Mouse (Mus musculus): ENCODE data around the gene Shbg. TPM values are rescaled to one million over a fixed set of nuclear protein-coding genes. Genes with fewer than 3 reads are reported as not detected.

Shbg gene
- polyA plus RNA-seq, 1 experiment, result 0.06 TPM

- no peak for TF ChIP-seq CTCF (IDR thresholded peaks at IDR 0.05; ENCODE audit: extremely low read depth, insufficient read depth, low read length)
- peak; percentile 50; the same call in 1 of the 2 replicates for TF ChIP-seq POLR2A (IDR thresholded peaks at IDR 0.05; ENCODE audit: extremely low read depth, insufficient read depth, low read length)
- peak overlapping the region; percentile 61 for H3K4me3 ChIP-seq (ENCODE audit: insufficient read depth, low read length)
- H3K4me1 ChIP-seq (ENCODE audit: control insufficient read depth, insufficient read depth, low read length), result peaks cover 1% of the 10 kb centered on the region; the same call in 1 of the 2 replicates
- H3K27ac ChIP-seq (ENCODE audit: insufficient read depth, low read length), result peak overlapping the region; percentile 95
Observed at GRCm38 (mm10) chr11:69604795-69605664, 12.7 kb downstream of the Shbg start.

- peaks cover 1% of the 10 kb centered on the region; the same call in 1 of the 2 replicates for H3K4me1 ChIP-seq (ENCODE audit: control insufficient read depth, insufficient read depth, low read length)
- TF ChIP-seq POLR2A (IDR thresholded peaks at IDR 0.05; ENCODE audit: extremely low read depth, insufficient read depth, low read length), result no peak
- no peak for TF ChIP-seq CTCF (IDR thresholded peaks at IDR 0.05; ENCODE audit: extremely low read depth, insufficient read depth, low read length)
- H3K27ac ChIP-seq (ENCODE audit: insufficient read depth, low read length), result peak overlapping the region; percentile 57; the same call in 1 of the 2 replicates
- peak overlapping the region; percentile 61 for H3K4me3 ChIP-seq (ENCODE audit: insufficient read depth, low read length)
Observed at GRCm38 (mm10) chr11:69604347-69604746, 13.4 kb downstream of the Shbg start.

DNA sequence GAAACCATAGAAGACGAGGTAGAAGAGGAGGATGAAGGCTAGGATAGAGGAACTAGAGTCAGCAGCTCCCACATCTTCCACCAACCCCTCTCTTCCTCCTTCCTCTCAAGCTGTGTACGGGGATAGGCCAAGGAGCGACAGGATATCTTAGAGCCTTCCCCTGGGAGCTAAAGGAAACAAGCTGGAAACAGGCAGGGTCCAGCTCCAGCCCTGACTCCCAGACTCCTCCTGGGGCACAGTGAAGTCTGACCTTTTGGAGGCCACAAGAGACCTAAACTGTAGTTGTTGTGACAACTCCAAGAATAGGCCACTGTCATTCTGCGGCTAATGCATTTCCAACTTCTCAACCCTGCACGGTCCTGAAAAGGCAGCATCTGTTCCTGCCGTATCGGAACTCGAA lies 14.2 kb downstream of the Shbg start:
- Histone ChIP-seq H3K27ac (ENCODE audit: insufficient read depth, low read length) (peak overlapping the region; percentile 57; the same call in 1 of the 2 replicates), H3K4me1 (ENCODE audit: control insufficient read depth, insufficient read depth, low read length) (peaks cover 1% of the 10 kb centered on the region; the same call in 1 of the 2 replicates), H3K4me3 (ENCODE audit: insufficient read depth, low read length) (peak overlapping the region; percentile 61)
- TF ChIP-seq CTCF (IDR thresholded peaks at IDR 0.05; ENCODE audit: extremely low read depth, insufficient read depth, low read length) (no peak), POLR2A (IDR thresholded peaks at IDR 0.05; ENCODE audit: extremely low read depth, insufficient read depth, low read length) (no peak)

DNA sequence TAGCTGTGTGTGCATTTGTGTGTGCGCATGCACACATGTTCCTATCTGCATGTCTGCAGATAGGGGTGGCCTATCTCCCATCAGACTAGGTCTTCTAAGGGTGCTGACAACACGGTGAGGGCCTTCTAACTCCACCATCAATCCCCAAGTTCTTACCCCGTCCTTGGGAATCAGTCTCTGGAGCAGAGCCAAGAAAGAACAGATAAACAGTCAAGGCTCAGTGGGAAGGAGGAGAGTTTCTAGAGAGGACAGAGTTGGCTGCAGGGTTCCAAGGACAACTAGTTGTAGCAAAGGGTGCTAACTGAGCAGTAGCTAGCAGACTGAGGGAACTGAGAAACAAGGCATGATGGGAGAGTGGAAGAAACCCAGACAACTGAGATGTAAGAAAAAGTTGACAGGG lies 15.9 kb downstream of the Shbg start:
- Histone ChIP-seq H3K4me1 (ENCODE audit: control insufficient read depth, insufficient read depth, low read length) (peaks cover 1% of the 10 kb centered on the region; the same call in 1 of the 2 replicates), H3K27ac (ENCODE audit: insufficient read depth, low read length) (no peak overlapping the region), H3K4me3 (ENCODE audit: insufficient read depth, low read length) (no peak overlapping the region)
- TF ChIP-seq POLR2A (IDR thresholded peaks at IDR 0.05; ENCODE audit: extremely low read depth, insufficient read depth, low read length) (no peak), CTCF (IDR thresholded peaks at IDR 0.05; ENCODE audit: extremely low read depth, insufficient read depth, low read length) (no peak)

DNA sequence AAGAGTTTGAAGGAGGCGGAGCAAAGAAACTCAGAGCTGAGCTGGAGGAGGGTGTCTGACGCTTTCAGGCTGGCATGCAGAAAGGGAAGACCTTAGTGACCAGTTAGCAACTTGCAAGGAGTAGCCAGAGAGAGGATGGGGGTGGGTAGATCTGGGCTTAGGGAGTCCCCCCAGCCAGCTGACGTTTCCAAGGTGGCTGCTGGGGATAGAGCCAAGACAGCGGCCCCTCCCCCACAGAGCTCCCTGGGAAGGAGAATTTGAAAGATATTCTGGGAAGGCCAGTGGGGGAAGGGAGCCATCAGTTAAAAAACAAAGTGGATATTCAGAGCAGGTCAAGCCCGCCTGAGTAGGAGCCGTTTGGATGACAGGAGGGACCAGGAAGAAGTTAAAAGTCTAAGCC lies 17.6 kb downstream of the Shbg start:
- Histone ChIP-seq H3K4me3 (ENCODE audit: insufficient read depth, low read length) (no peak overlapping the region), H3K4me1 (ENCODE audit: control insufficient read depth, insufficient read depth, low read length) (peaks cover 1% of the 10 kb centered on the region; the same call in 1 of the 2 replicates), H3K27ac (ENCODE audit: insufficient read depth, low read length) (no peak overlapping the region)
- TF ChIP-seq POLR2A (IDR thresholded peaks at IDR 0.05; ENCODE audit: extremely low read depth, insufficient read depth, low read length) (no peak), CTCF (IDR thresholded peaks at IDR 0.05; ENCODE audit: extremely low read depth, insufficient read depth, low read length) (no peak)

GRCm38 (mm10) chr11:69599436-69599835 lies 18.3 kb downstream of the Shbg start:
- TF ChIP-seq CTCF (IDR thresholded peaks at IDR 0.05; ENCODE audit: extremely low read depth, insufficient read depth, low read length) (no peak), POLR2A (IDR thresholded peaks at IDR 0.05; ENCODE audit: extremely low read depth, insufficient read depth, low read length) (no peak)

GRCm38 (mm10) chr11:69594853-69595252 lies 22.9 kb downstream of the Shbg start:
- TF ChIP-seq POLR2A (IDR thresholded peaks at IDR 0.05; ENCODE audit: extremely low read depth, insufficient read depth, low read length), result no peak
- TF ChIP-seq CTCF (IDR thresholded peaks at IDR 0.05; ENCODE audit: extremely low read depth, insufficient read depth, low read length), result no peak
- H3K4me3 ChIP-seq (ENCODE audit: insufficient read depth, low read length), result no peak overlapping the region
- H3K4me1 ChIP-seq (ENCODE audit: control insufficient read depth, insufficient read depth, low read length), result no peaks in the 10 kb centered on the region
- no peak overlapping the region for H3K27ac ChIP-seq (ENCODE audit: insufficient read depth, low read length)

More at GRCm38 (mm10) chr11:69599436-69599835, 18.3 kb downstream of the Shbg start:
- H3K4me1 ChIP-seq (ENCODE audit: control insufficient read depth, insufficient read depth, low read length), result peaks cover 1% of the 10 kb centered on the region; the same call in 1 of the 2 replicates
- H3K4me3 ChIP-seq (ENCODE audit: insufficient read depth, low read length), result no peak overlapping the region
- H3K27ac ChIP-seq (ENCODE audit: insufficient read depth, low read length), result no peak overlapping the region

DNA sequence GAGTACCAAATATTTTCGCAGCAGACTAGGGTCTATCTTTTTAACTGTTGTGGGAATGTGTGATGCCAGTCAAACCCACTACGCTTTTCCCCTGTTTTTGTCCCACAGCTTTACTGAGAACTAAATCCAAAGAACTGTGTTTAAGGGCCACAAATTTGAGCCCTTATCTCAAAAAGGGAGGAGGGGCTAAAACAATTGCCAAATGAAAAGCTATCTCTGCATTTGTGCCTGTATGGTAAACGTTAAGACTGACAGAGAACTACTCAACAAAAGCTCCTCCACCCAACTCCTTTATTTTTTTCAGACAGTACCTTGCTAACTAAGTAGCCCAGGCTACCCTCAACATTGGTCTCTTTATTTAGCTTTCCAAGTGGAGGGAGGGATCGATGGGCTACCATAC lies 24.9 kb downstream of the Shbg start:
- no peak overlapping the region for H3K4me3 ChIP-seq (ENCODE audit: insufficient read depth, low read length)
- H3K4me1 ChIP-seq (ENCODE audit: control insufficient read depth, insufficient read depth, low read length), result no peaks in the 10 kb centered on the region
- peak overlapping the region; percentile 14; the same call in 1 of the 2 replicates for H3K27ac ChIP-seq (ENCODE audit: insufficient read depth, low read length)
- TF ChIP-seq CTCF (IDR thresholded peaks at IDR 0.05; ENCODE audit: extremely low read depth, insufficient read depth, low read length), result no peak
- no peak for TF ChIP-seq POLR2A (IDR thresholded peaks at IDR 0.05; ENCODE audit: extremely low read depth, insufficient read depth, low read length)

GRCm38 (mm10) chr11:69591899-69592637 lies 25.6 kb downstream of the Shbg start:
- Histone ChIP-seq H3K27ac (ENCODE audit: insufficient read depth, low read length) (0 out of 2 replicates have a peak overlapping the region, but pooled peaks have one; percentile 14), H3K4me3 (ENCODE audit: insufficient read depth, low read length) (no peak overlapping the region), H3K4me1 (ENCODE audit: control insufficient read depth, insufficient read depth, low read length) (no peaks in the 10 kb centered on the region)
- TF ChIP-seq CTCF (IDR thresholded peaks at IDR 0.05; ENCODE audit: extremely low read depth, insufficient read depth, low read length) (no peak), POLR2A (IDR thresholded peaks at IDR 0.05; ENCODE audit: extremely low read depth, insufficient read depth, low read length) (no peak)

Data from cortical plate, adult 2 months (tissue).